In genomic region chr9:122836126-122836525, GRCm38 (mm10) we compare ENCODE assay signal across 13 mouse cellular contexts. TPM values are rescaled to one million over a fixed set of nuclear protein-coding genes. Genes with fewer than 3 reads are reported as not detected.
A peak's percentile ranks its signal among the peaks of the same experiment; 100 is the strongest.
DNase-seq lines count a peak whose midpoint lies in the region; ATAC-seq and TF ChIP-seq lines count a peak whose summit lies in the region.
"Had no signal": no experiment of that assay in that cellular context is flagged by ENCODE, and none has a peak within 500 bp of the region (broad histone marks: within the 10 kb centered on the region; RNA-seq: fewer than 3 reads in every experiment).

No protein-coding gene starts in this region.

- no peak for ATAC-seq in embryonic facial prominence, embryonic 12.5 days (ENCODE audit: insufficient number of reproducible peaks, insufficient read depth, low FRiP score, low TSS enrichment)
- ATAC-seq in limb, embryonic 12.5 days (ENCODE audit: insufficient number of reproducible peaks, insufficient read depth, low FRiP score, low TSS enrichment, low read depth) = no peak
- 0 out of 2 replicates have a peak, but pooled peaks have one; percentile 8 for ATAC-seq in hindbrain, postnatal 0 days

- no peak overlapping the region for H3K4me3 ChIP-seq in embryonic facial prominence, embryonic 12.5 days
- no peak overlapping the region for H3K4me3 ChIP-seq in embryonic facial prominence, embryonic 10.5 days
- no peak overlapping the region for H3K4me3 ChIP-seq in limb, embryonic 12.5 days (replicated peaks)
- H3K4me3 ChIP-seq in limb, embryonic 10.5 days = no peak overlapping the region
- no peak overlapping the region for H3K4me3 ChIP-seq in hindbrain, postnatal 0 days (ENCODE audit: low read length)
- H3K4me3 ChIP-seq in gastrocnemius, adult 2 months = no peak overlapping the region
- H3K4me3 ChIP-seq: heart, embryonic 15.5 days; megakaryocyte, embryonic 14.5 days had no signal

- no peak overlapping the region for H3K9ac ChIP-seq in embryonic facial prominence, embryonic 12.5 days
- no peak overlapping the region for H3K9ac ChIP-seq in limb, embryonic 12.5 days (replicated peaks)
- no peak overlapping the region for H3K9ac ChIP-seq in hindbrain, postnatal 0 days (replicated peaks; ENCODE audit: low read length)
- H3K9ac ChIP-seq: heart, embryonic 15.5 days had no signal

- H3K27ac ChIP-seq in embryonic facial prominence, embryonic 12.5 days = peak overlapping the region; percentile 25
- no peak overlapping the region for H3K27ac ChIP-seq in embryonic facial prominence, embryonic 10.5 days (replicated peaks)
- H3K27ac ChIP-seq in limb, embryonic 12.5 days = peak overlapping the region; percentile 82
- no peak overlapping the region for H3K27ac ChIP-seq in limb, embryonic 10.5 days
- peak overlapping the region; percentile 32; the same call in 1 of the 2 replicates for H3K27ac ChIP-seq in hindbrain, postnatal 0 days
- H3K27ac ChIP-seq in gastrocnemius, adult 2 months = no peak overlapping the region

- no peak for DNase-seq in embryonic facial prominence, embryonic 10.5 days (ENCODE audit: low spot score)
- DNase-seq in limb, embryonic 10.5 days (ENCODE audit: low spot score) = no peak
- peak; percentile 38 for DNase-seq in Muller cell, postnatal 12 days (ENCODE audit: inconsistent ontology term)
- no peak for DNase-seq in hindbrain, postnatal 0 days (ENCODE audit: low spot score)
- DNase-seq in gastrocnemius, adult 2 months = no peak
- no peak for DNase-seq in thymus, postnatal 36 days

- 61% methylated on average over 9 of the region's 9 CpGs for WGBS in embryonic facial prominence, embryonic 12.5 days
- 83% methylated on average over 9 of the region's 9 CpGs for WGBS in embryonic facial prominence, embryonic 10.5 days
- WGBS in limb, embryonic 12.5 days = 50% methylated on average over 9 of the region's 9 CpGs
- WGBS in limb, embryonic 10.5 days = 84% methylated on average over 9 of the region's 9 CpGs
- 68% methylated on average over 9 of the region's 9 CpGs for WGBS in hindbrain, postnatal 0 days

- H3K9me3 ChIP-seq in embryonic facial prominence, embryonic 12.5 days = no peaks in the 10 kb centered on the region
- no peaks in the 10 kb centered on the region for H3K9me3 ChIP-seq in embryonic facial prominence, embryonic 10.5 days
- H3K9me3 ChIP-seq in limb, embryonic 12.5 days = no peaks in the 10 kb centered on the region
- H3K9me3 ChIP-seq in limb, embryonic 10.5 days (replicated peaks) = no peaks in the 10 kb centered on the region
- H3K9me3 ChIP-seq in hindbrain, postnatal 0 days (ENCODE audit: low read length) = no peaks in the 10 kb centered on the region
- H3K9me3 ChIP-seq: heart, embryonic 15.5 days had no signal

- intact Hi-C loops in gastrocnemius, adult 2 months (cut with DNase I) = no loop called here

- no peaks in the 10 kb centered on the region for H3K27me3 ChIP-seq in embryonic facial prominence, embryonic 12.5 days
- H3K27me3 ChIP-seq in embryonic facial prominence, embryonic 10.5 days (replicated peaks; ENCODE audit: low read depth, poor library complexity, severe bottlenecking) = no peaks in the 10 kb centered on the region
- H3K27me3 ChIP-seq in limb, embryonic 12.5 days = no peaks in the 10 kb centered on the region
- no peaks in the 10 kb centered on the region for H3K27me3 ChIP-seq in limb, embryonic 10.5 days (ENCODE audit: low read depth, poor library complexity, severe bottlenecking)
- H3K27me3 ChIP-seq in hindbrain, postnatal 0 days (ENCODE audit: insufficient read depth, low read length) = no peaks in the 10 kb centered on the region
- H3K27me3 ChIP-seq: heart, embryonic 15.5 days; megakaryocyte, embryonic 14.5 days had no signal

- peaks cover 15% of the 10 kb centered on the region; the same call in 1 of the 2 replicates for H3K4me1 ChIP-seq in embryonic facial prominence, embryonic 12.5 days
- H3K4me1 ChIP-seq in embryonic facial prominence, embryonic 10.5 days = peaks cover 4% of the 10 kb centered on the region
- H3K4me1 ChIP-seq in limb, embryonic 12.5 days (replicated peaks) = peaks cover 22% of the 10 kb centered on the region
- peaks cover 7% of the 10 kb centered on the region; the same call in 1 of the 2 replicates for H3K4me1 ChIP-seq in limb, embryonic 10.5 days
- H3K4me1 ChIP-seq in hindbrain, postnatal 0 days (ENCODE audit: insufficient read depth, low read length) = peaks cover 8% of the 10 kb centered on the region; the same call in 1 of the 2 replicates
- H3K4me1 ChIP-seq: megakaryocyte, embryonic 14.5 days had no signal

- no peak overlapping the region for H3K4me2 ChIP-seq in embryonic facial prominence, embryonic 12.5 days (replicated peaks)
- no peak overlapping the region; the same call in 1 of the 2 replicates for H3K4me2 ChIP-seq in limb, embryonic 12.5 days
- no peak overlapping the region for H3K4me2 ChIP-seq in hindbrain, postnatal 0 days (ENCODE audit: low read depth, low read length)
- H3K4me2 ChIP-seq: heart, embryonic 15.5 days had no signal

- TF ChIP-seq CTCF in hindbrain, postnatal 0 days (IDR thresholded peaks at IDR 0.05; ENCODE audit: low read depth) = no peak
- no peak for TF ChIP-seq CTCF in gastrocnemius, adult 2 months (IDR thresholded peaks at IDR 0.05)

- 0 out of 2 replicates have a peak, but pooled peaks cover 5% of the 10 kb centered on the region for H3K36me3 ChIP-seq in embryonic facial prominence, embryonic 12.5 days
- peaks cover 6% of the 10 kb centered on the region; the same call in 1 of the 2 replicates for H3K36me3 ChIP-seq in embryonic facial prominence, embryonic 10.5 days (replicated peaks)
- H3K36me3 ChIP-seq in limb, embryonic 12.5 days = peaks cover 15% of the 10 kb centered on the region
- peaks cover 9% of the 10 kb centered on the region; the same call in 1 of the 2 replicates for H3K36me3 ChIP-seq in limb, embryonic 10.5 days
- H3K36me3 ChIP-seq in hindbrain, postnatal 0 days (ENCODE audit: insufficient read depth, low read length) = peaks cover 10% of the 10 kb centered on the region; the same call in 1 of the 2 replicates

RNA-seq across cellular contexts. Expression of gene Gm35549, which starts 7.7 kb away (rescaled TPM):
- polyA plus RNA-seq in embryonic facial prominence, embryonic 12.5 days (2016; fragmentation: Nextera tagmentation; extraction: Ambion mirVana) = 0.55 and 0.67 TPM in 2 replicates
- 0.26 TPM in 1 of 2 replicates, not detected in the other for polyA plus RNA-seq in embryonic facial prominence, embryonic 10.5 days (2016; fragmentation: Nextera tagmentation; extraction: Ambion mirVana)
- polyA plus RNA-seq in limb, embryonic 12.5 days (2016; fragmentation: Nextera tagmentation; extraction: Ambion mirVana) = 0.49 and 0.71 TPM in 2 replicates
- 0.65 TPM in 1 of 2 replicates, not detected in the other for polyA plus RNA-seq in limb, embryonic 10.5 days (2016; fragmentation: Nextera tagmentation; extraction: Ambion mirVana)
- total RNA-seq in hindbrain, postnatal 0 days (2014; rRNA removed) = not detected in 2 replicates
- 0.30 TPM in 1 of 2 replicates, not detected in the other for polyA plus RNA-seq in hindbrain, postnatal 0 days (2015; fragmentation: Nextera tagmentation; extraction: Ambion mirVana)
- total RNA-seq in gastrocnemius, adult 2 months (2021) = not detected
- polyA plus RNA-seq: brain, embryonic 14.5 days; cortical plate, adult 2 months; kidney, adult 2 months had no signal

RNA-seq across cellular contexts. Expression of gene Zfp445, which starts 29.7 kb away (rescaled TPM):
- polyA plus RNA-seq in embryonic facial prominence, embryonic 12.5 days (2016; fragmentation: Nextera tagmentation; extraction: Ambion mirVana) = 100 and 109 TPM in 2 replicates
- polyA plus RNA-seq in embryonic facial prominence, embryonic 10.5 days (2016; fragmentation: Nextera tagmentation; extraction: Ambion mirVana) = 84.8 and 85.6 TPM in 2 replicates
- polyA plus RNA-seq in limb, embryonic 12.5 days (2016; fragmentation: Nextera tagmentation; extraction: Ambion mirVana) = 107 and 109 TPM in 2 replicates
- 66.4 and 82.5 TPM in 2 replicates for polyA plus RNA-seq in limb, embryonic 10.5 days (2016; fragmentation: Nextera tagmentation; extraction: Ambion mirVana)
- 138 and 155 TPM in 2 replicates for total RNA-seq in hindbrain, postnatal 0 days (2014; rRNA removed)
- 63.3 and 68.1 TPM in 2 replicates for polyA plus RNA-seq in hindbrain, postnatal 0 days (2015; fragmentation: Nextera tagmentation; extraction: Ambion mirVana)
- 10 to 100 TPM; 39.0 to 39.5 TPM for total RNA-seq in gastrocnemius, adult 2 months (2021)

RNA-seq across cellular contexts. Expression of gene Tcaim, which starts 30.8 kb away (rescaled TPM):
- polyA plus RNA-seq in embryonic facial prominence, embryonic 12.5 days (2016; fragmentation: Nextera tagmentation; extraction: Ambion mirVana) = 7.6 and 8.1 TPM in 2 replicates
- polyA plus RNA-seq in embryonic facial prominence, embryonic 10.5 days (2016; fragmentation: Nextera tagmentation; extraction: Ambion mirVana) = 4.2 and 5.7 TPM in 2 replicates
- polyA plus RNA-seq in limb, embryonic 12.5 days (2016; fragmentation: Nextera tagmentation; extraction: Ambion mirVana) = 6.5 and 7.4 TPM in 2 replicates
- polyA plus RNA-seq in limb, embryonic 10.5 days (2016; fragmentation: Nextera tagmentation; extraction: Ambion mirVana) = 3.9 and 5.3 TPM in 2 replicates
- total RNA-seq in hindbrain, postnatal 0 days (2014; rRNA removed) = 8.4 and 13.5 TPM in 2 replicates
- 6.7 and 7.1 TPM in 2 replicates for polyA plus RNA-seq in hindbrain, postnatal 0 days (2015; fragmentation: Nextera tagmentation; extraction: Ambion mirVana)
- 10 to 100 TPM; 20.8 to 31.7 TPM for total RNA-seq in gastrocnemius, adult 2 months (2021)

RNA-seq across cellular contexts. Expression of gene Zkscan7, which starts 49.4 kb away (rescaled TPM):
- polyA plus RNA-seq in embryonic facial prominence, embryonic 12.5 days (2016; fragmentation: Nextera tagmentation; extraction: Ambion mirVana) = 3.9 and 4.3 TPM in 2 replicates
- polyA plus RNA-seq in embryonic facial prominence, embryonic 10.5 days (2016; fragmentation: Nextera tagmentation; extraction: Ambion mirVana) = 3.2 and 3.6 TPM in 2 replicates
- polyA plus RNA-seq in limb, embryonic 12.5 days (2016; fragmentation: Nextera tagmentation; extraction: Ambion mirVana) = 4.1 and 4.8 TPM in 2 replicates
- 3.1 and 3.8 TPM in 2 replicates for polyA plus RNA-seq in limb, embryonic 10.5 days (2016; fragmentation: Nextera tagmentation; extraction: Ambion mirVana)
- 4.5 and 6.3 TPM in 2 replicates for total RNA-seq in hindbrain, postnatal 0 days (2014; rRNA removed)
- polyA plus RNA-seq in hindbrain, postnatal 0 days (2015; fragmentation: Nextera tagmentation; extraction: Ambion mirVana) = 1.3 and 1.9 TPM in 2 replicates
- total RNA-seq in gastrocnemius, adult 2 months (2021) = 1 to 10 TPM; 3.3 to 4.2 TPM

Comparison
In these comparisons a context has a peak if more than half of its experiments do, and no peak if none do; other contexts are left out.
1. H3K27ac ChIP-seq: peak in embryonic facial prominence, embryonic 12.5 days (single experiment), limb, embryonic 12.5 days (single experiment) and hindbrain, postnatal 0 days (single experiment); none in embryonic facial prominence, embryonic 10.5 days (single experiment), limb, embryonic 10.5 days (single experiment) and gastrocnemius, adult 2 months (single experiment).